Mouse (Mus musculus) liver, embryonic 14.5 days (tissue): ENCODE results near the gene Cx3cr1. TPM values are rescaled to one million over a fixed set of nuclear protein-coding genes. Genes with fewer than 3 reads are reported as not detected.

ENCODE experiments used
- ATAC-seq: fragments of 200-750 bp; cut with Nextera tagmentation; 2 replicates; pipeline ENCODE4 v1.8.0; 2017; ENCODE audit warnings: moderate number of reproducible peaks, mild to moderate bottlenecking, moderate library complexity; ENCODE audit not compliant: insufficient read depth
- DNase-seq, 3 experiments: peaks; one replicate each; pipeline ENCODE4 v3.0.0-alpha.2; 2012 to 2013; ENCODE audit warnings: low read depth in 3 of 3, low spot score in 3 of 3
- H3K27ac ChIP-seq: fragments of 300-500 bp; sonication (generic); 2 replicates; pipeline ENCODE4 v1.5.1; 2014; ENCODE audit warnings: moderate library complexity, mild to moderate bottlenecking, control low read depth, inconsistent platforms
- H3K27me3 ChIP-seq: fragments of 300-500 bp; sonication (generic); 2 replicates; pipeline ENCODE4 v1.6.1; 2014; ENCODE audit warnings: mild to moderate bottlenecking, low read length, moderate library complexity; ENCODE audit not compliant: control insufficient read depth, insufficient read depth
- H3K36me3 ChIP-seq: fragments of 300-500 bp; sonication (generic); replicated peaks from 2 replicates; pipeline ENCODE4 v1.6.1; 2014; ENCODE audit warnings: low read depth; ENCODE audit not compliant: control insufficient read depth, insufficient read depth
- H3K4me1 ChIP-seq, 2 experiments: fragments of 200-500 bp in 1 of 2; fragments of 300-500 bp in 1 of 2; sonication (generic) in 1 of 2; replicated peaks; 2 replicates each; pipeline ENCODE4 v1.6.1; 2012 to 2014; ENCODE audit warnings: antibody characterized with exemption in 1 of 2, inconsistent platforms in 1 of 2, low read length in 1 of 2; ENCODE audit not compliant: control insufficient read depth in 2 of 2, insufficient read depth in 2 of 2
- H3K4me2 ChIP-seq: fragments of 300-500 bp; sonication (generic); 2 replicates; pipeline ENCODE4 v1.6.1; 2014; ENCODE audit warnings: low read depth, mild to moderate bottlenecking, control low read depth, moderate library complexity
- H3K4me3 ChIP-seq, 2 experiments: fragments of 200-500 bp in 1 of 2; fragments of 300-500 bp in 1 of 2; sonication (generic) in 1 of 2; 2 replicates each; pipeline ENCODE4 v1.5.1; 2012 to 2014; ENCODE audit warnings: low read depth in 2 of 2, low read length in 2 of 2, mild to moderate bottlenecking in 2 of 2, control low read depth in 1 of 2, inconsistent platforms in 1 of 2, moderate library complexity in 1 of 2; ENCODE audit not compliant: insufficient read depth in 1 of 2
- H3K9ac ChIP-seq: fragments of 300-500 bp; sonication (generic); replicated peaks from 2 replicates; pipeline ENCODE4 v1.6.1; 2014; ENCODE audit warnings: mild to moderate bottlenecking, control low read depth, moderate library complexity
- H3K9me3 ChIP-seq: fragments of 300-500 bp; sonication (generic); 2 replicates; pipeline ENCODE4 v1.6.1; 2016; ENCODE audit warnings: low read length, mixed read lengths; ENCODE audit not compliant: control insufficient read depth
- CTCF ChIP-seq: IDR thresholded peaks from 2 replicates; pipeline ENCODE4 v1.5.1; 2016; ENCODE audit warnings: antibody characterized with exemption, low read depth, control low read depth
- EP300 ChIP-seq: IDR thresholded peaks from 2 replicates; pipeline ENCODE4 v1.6.1; 2016; ENCODE audit warnings: antibody characterized with exemption, low read depth
- WGBS: fragments of 180-500 bp; shearing (Covaris S2); extraction: QIAGEN DNeasy Blood & Tissue Kit; methylation state at CpG from one replicate; pipeline ENCODE4 v1.1.7; 2014; ENCODE audit not compliant: insufficient replicate concordance; 5-methylcytosine and 5-hydroxymethylcytosine counted together
- polyA plus RNA-seq, 2 experiments: library from polyadenylated mRNA; depleted of rRNA in 1 of 2; stranded (reverse) in 1 of 2; unstranded in 1 of 2; fragments of >200 nt; fragmentation: Nextera tagmentation in 1 of 2; extraction: Ambion mirVana in 1 of 2; gene quantifications; 2 replicates each; pipeline versions ENCODE4 v1.2.1 to v1.2.3; 2012 to 2014

The Cx3cr1 gene
- polyA plus RNA-seq, 2 experiments = 0.69 to 1.4 TPM

DNA sequence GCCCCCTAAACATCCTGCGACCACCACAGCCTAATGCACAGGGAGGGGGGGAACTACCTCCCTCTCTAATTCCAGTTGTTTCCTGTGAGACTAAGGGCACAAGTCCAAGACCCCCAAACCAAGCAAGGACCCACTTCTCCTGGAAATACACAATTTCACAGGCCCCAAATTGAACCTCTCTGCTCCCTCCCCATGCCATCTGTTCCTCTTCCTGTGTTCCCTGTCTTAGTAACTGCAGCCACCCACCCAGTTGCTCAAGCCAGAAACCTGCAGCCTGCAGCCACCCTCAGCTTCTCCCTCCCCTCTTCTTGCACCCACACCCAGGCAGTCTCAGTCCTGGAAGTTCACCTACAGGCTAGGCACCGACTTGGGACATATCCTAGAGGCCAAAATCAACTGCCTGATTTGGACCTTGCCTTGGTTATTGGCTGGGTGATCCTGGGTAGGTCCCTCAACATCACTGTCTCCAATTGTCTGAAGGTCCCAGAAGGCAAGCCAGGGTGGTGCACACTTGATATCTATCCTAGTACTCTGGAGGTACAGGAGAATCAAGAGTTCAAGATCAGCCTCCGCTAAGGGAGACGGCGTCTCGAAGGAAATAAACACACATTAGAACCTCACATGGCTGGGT, 90.8 kb downstream of the Cx3cr1 start:
- no peak overlapping the region for H3K9ac ChIP-seq
- H3K27ac ChIP-seq = no peak overlapping the region
- no peak overlapping the region for H3K4me2 ChIP-seq
- TF ChIP-seq CTCF (no peak), EP300 (no peak)
- H3K4me1 ChIP-seq = peaks cover 0 to 38% of the 10 kb centered on the region in 2 experiments; a peak in 3 of 4 replicates
- no peaks in the 10 kb centered on the region for H3K9me3 ChIP-seq
- ATAC-seq = no peak
- H3K4me3 ChIP-seq = no peak overlapping the region
- WGBS = 64% methylated on average over 6 of the region's 6 CpGs
- H3K27me3 ChIP-seq = peaks cover 11% of the 10 kb centered on the region
- DNase-seq = no peak
- no peaks in the 10 kb centered on the region for H3K36me3 ChIP-seq

DNA sequence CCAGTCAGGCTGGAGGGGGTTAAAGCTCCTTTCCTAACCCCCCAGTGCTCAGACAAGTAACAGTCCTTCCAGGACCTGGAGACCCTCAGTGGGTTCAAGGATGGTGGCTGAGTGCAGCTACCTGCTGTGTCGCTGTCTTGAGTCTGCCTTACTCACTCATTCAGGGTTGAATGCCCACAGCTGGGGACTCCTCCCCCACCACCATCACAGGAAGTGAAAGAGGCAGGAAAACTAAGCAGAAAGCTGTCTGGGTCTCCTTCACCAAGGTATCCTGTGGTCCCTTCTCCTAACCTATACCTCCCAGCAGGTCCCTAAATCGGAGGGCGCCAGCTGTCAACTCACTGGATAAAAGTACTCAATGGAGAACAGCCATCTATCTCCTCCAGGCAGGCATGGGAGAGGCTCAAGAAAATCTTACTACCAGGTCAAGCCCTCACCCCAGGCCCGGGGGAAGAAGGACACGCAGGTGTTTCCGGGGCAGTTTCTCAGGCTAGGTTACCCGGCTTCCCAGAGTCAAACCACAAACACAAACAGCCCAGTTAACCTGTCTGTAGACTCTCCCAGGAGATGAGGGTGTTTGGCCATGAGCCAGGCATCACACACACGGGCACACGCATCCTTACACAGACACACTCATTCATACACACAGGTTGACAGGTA, 91.4 kb downstream of the Cx3cr1 start:
- Histone ChIP-seq H3K4me3 (no peak overlapping the region; a peak in 1 of 4 replicates), H3K27ac (no peak overlapping the region), H3K36me3 (no peaks in the 10 kb centered on the region), H3K9me3 (no peaks in the 10 kb centered on the region), H3K27me3 (peaks cover 5% of the 10 kb centered on the region; the same call in 1 of the 2 replicates), H3K4me1 (peaks cover 0 to 37% of the 10 kb centered on the region in 2 experiments; a peak in 3 of 4 replicates), H3K4me2 (peak overlapping the region; percentile 32), H3K9ac (no peak overlapping the region)
- DNase-seq (no peak), ATAC-seq (no peak)
- WGBS = 19% methylated on average over 9 of the region's 9 CpGs
- TF ChIP-seq CTCF (no peak), EP300 (no peak)

DNA sequence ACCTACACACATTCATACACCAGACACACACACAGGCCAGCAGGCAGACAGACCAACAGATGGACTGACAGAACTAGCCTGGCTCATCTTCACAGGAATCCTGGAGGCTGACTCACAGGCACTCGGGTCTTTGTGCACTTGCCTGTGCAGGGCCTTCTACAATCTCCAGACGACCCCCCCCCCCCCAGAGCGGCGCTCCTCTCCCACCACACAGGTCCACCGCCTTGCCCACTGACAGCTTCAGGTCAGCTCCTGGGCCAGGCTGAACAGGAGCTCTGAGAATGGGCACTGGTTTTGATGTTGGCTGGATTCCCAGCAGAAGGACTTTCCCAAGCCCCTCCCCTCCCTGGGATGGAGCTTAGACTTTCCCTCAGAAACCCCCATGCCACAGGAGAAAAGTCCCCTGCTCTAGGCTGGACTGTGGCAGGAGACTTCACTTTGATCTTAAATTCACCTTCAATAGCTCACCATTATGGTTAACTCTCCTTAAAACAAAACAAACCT, 92.1 kb downstream of the Cx3cr1 start:
- Histone ChIP-seq H3K4me3 (no peak overlapping the region), H3K27me3 (no peaks in the 10 kb centered on the region), H3K9ac (no peak overlapping the region), H3K36me3 (no peaks in the 10 kb centered on the region), H3K4me2 (peak overlapping the region; percentile 32), H3K9me3 (no peaks in the 10 kb centered on the region), H3K27ac (no peak overlapping the region), H3K4me1 (peaks cover 0 to 36% of the 10 kb centered on the region in 2 experiments; a peak in 3 of 4 replicates)
- 31% methylated on average over 5 of the region's 5 CpGs for WGBS
- no peak for DNase-seq
- TF ChIP-seq CTCF (no peak), EP300 (no peak)
- no peak for ATAC-seq

DNA sequence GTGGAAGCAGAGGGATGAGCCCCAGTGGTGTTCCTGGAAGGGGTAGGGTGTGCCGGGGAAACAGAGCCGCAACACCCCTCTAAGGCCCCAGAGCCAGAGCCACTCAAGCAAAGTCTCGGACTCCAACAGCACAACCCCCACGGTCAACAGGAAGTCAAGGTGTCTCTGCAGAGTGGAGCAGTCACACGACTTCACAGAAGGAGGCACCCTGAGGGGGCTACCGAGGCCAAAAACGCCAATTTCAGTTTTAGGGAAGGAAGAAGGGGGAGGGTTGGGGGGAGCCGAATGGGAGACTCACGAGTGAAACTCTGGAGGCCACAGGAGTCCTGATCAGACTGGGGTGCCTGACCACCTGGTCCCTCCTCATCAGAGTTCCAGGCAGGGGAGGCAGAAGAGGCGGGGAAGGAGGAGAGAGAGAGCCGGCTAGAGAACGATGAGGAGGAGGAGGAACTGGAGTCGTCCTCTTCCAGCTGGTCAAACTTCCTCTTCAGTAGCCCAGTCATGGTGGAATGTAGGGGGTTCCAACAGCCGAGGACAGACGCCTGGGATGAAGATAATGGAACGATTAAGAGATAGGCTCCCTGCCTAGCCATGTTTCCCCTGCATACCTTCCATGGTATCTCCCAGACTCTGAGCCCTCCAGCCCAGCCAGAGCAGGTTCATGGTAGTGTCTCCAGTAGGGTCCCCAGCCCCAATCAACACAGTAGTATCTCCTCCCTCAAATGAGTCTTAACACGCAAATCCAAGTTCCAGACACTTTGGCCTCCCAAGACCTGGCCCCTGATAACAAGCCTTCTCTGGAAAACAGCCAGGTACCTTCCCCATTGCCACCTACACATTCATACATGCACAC, 92.7 kb downstream of the Cx3cr1 start:
- H3K9me3 ChIP-seq = no peaks in the 10 kb centered on the region
- H3K36me3 ChIP-seq = no peaks in the 10 kb centered on the region
- peak overlapping the region; percentile 1; the same call in 1 of the 2 replicates for H3K4me2 ChIP-seq
- no peak for DNase-seq
- H3K4me3 ChIP-seq = no peak overlapping the region
- no peak overlapping the region for H3K27ac ChIP-seq
- no peak for ATAC-seq
- no peaks in the 10 kb centered on the region for H3K27me3 ChIP-seq
- TF ChIP-seq EP300 (no peak), CTCF (no peak)
- WGBS = 11% methylated on average over 17 of the region's 17 CpGs
- H3K4me1 ChIP-seq = peaks cover 0 to 29% of the 10 kb centered on the region in 2 experiments; a peak in 3 of 4 replicates
- H3K9ac ChIP-seq = no peak overlapping the region
